Mouse (Mus musculus) liver, embryonic 15.5 days (tissue): Measurements from ENCODE around the gene Babam2. TPM values are rescaled to one million over a fixed set of nuclear protein-coding genes. Genes with fewer than 3 reads are reported as not detected.

Source experiments
- ATAC-seq: fragments of 200-750 bp; cut with Nextera tagmentation; 2 replicates; pipeline ENCODE4 v1.8.0; 2017; ENCODE audit warnings: moderate number of reproducible peaks, mild to moderate bottlenecking, moderate library complexity; ENCODE audit not compliant: insufficient read depth
- H3K27ac ChIP-seq: fragments of 300-500 bp; sonication (generic); replicated peaks from 2 replicates; pipeline ENCODE4 v1.5.1; 2015; ENCODE audit warnings: mild to moderate bottlenecking, inconsistent platforms
- H3K27me3 ChIP-seq: fragments of 300-500 bp; sonication (generic); 2 replicates; pipeline ENCODE4 v1.6.1; 2015; ENCODE audit warnings: mild to moderate bottlenecking, inconsistent platforms
- H3K36me3 ChIP-seq: fragments of 300-500 bp; sonication (generic); replicated peaks from 2 replicates; pipeline ENCODE4 v1.6.1; 2015; ENCODE audit warnings: moderate library complexity, mild to moderate bottlenecking, inconsistent platforms
- H3K4me1 ChIP-seq: fragments of 300-500 bp; sonication (generic); replicated peaks from 2 replicates; pipeline ENCODE4 v1.6.1; 2015; ENCODE audit warnings: inconsistent platforms
- H3K4me2 ChIP-seq: fragments of 300-500 bp; sonication (generic); 2 replicates; pipeline ENCODE4 v1.6.1; 2015; ENCODE audit warnings: moderate library complexity, mild to moderate bottlenecking, inconsistent platforms
- H3K4me3 ChIP-seq: fragments of 300-500 bp; sonication (generic); replicated peaks from 2 replicates; pipeline ENCODE4 v1.5.1; 2015; ENCODE audit warnings: mild to moderate bottlenecking, inconsistent platforms
- H3K9ac ChIP-seq: fragments of 300-500 bp; sonication (generic); 2 replicates; pipeline ENCODE4 v1.6.1; 2015; ENCODE audit warnings: moderate library complexity, mild to moderate bottlenecking, inconsistent platforms
- H3K9me3 ChIP-seq: fragments of 300-500 bp; sonication (generic); replicated peaks from 2 replicates; pipeline ENCODE4 v1.6.1; 2016; ENCODE audit warnings: inconsistent platforms
- WGBS: fragments of 180-500 bp; shearing (Covaris S2); methylation state at CpG from one replicate; pipeline ENCODE4 v1.1.7; 2015; ENCODE audit warnings: mixed read lengths; ENCODE audit not compliant: insufficient replicate concordance; 5-methylcytosine and 5-hydroxymethylcytosine counted together
- polyA plus RNA-seq: library from polyadenylated mRNA; unstranded; fragments of >200 nt; fragmentation: Nextera tagmentation; extraction: Ambion mirVana; gene quantifications from 2 replicates; pipeline ENCODE4 v1.2.1, GENCODE M21; 2015

Babam2 gene
- polyA plus RNA-seq, 1 experiment from 2014 or later: 30.8 TPM

- H3K4me1 ChIP-seq: peaks cover 37% of the 10 kb centered on the region
- peak overlapping the region; percentile 89 for H3K27ac ChIP-seq
- peak overlapping the region; percentile 69 for H3K4me2 ChIP-seq
- no peaks in the 10 kb centered on the region for H3K27me3 ChIP-seq
- H3K9ac ChIP-seq: peak overlapping the region; percentile 47; the same call in 1 of the 2 replicates
- H3K36me3 ChIP-seq: no peaks in the 10 kb centered on the region
- ATAC-seq: peak; percentile 100
- H3K4me3 ChIP-seq: peak overlapping the region; percentile 39
- no peaks in the 10 kb centered on the region for H3K9me3 ChIP-seq
- 11% methylated on average over 2 of the region's 2 CpGs for WGBS
Observed at GRCm38 (mm10) chr5:31686040-31686439, 11.4 kb upstream of the Babam2 start.

- 32% methylated on average over 3 of the region's 3 CpGs for WGBS
- Histone ChIP-seq H3K9ac (no peak overlapping the region), H3K36me3 (no peaks in the 10 kb centered on the region; the same call in 1 of the 2 replicates), H3K9me3 (no peaks in the 10 kb centered on the region), H3K4me1 (peaks cover 39% of the 10 kb centered on the region), H3K27ac (peak overlapping the region; percentile 76), H3K4me2 (peak overlapping the region; percentile 21; the same call in 1 of the 2 replicates), H3K27me3 (no peaks in the 10 kb centered on the region), H3K4me3 (no peak overlapping the region)
- no peak for ATAC-seq
Observed at GRCm38 (mm10) chr5:31687972-31688371, 9.5 kb upstream of the Babam2 start.

- no peak overlapping the region for H3K4me2 ChIP-seq
- H3K4me3 ChIP-seq: no peak overlapping the region
- no peaks in the 10 kb centered on the region for H3K27me3 ChIP-seq
Observed at GRCm38 (mm10) chr5:31693191-31693590, 4.3 kb upstream of the Babam2 start.

GRCm38 (mm10) chr5:31696971-31697643, 377 bp upstream of the Babam2 start, which contains the start of gene Rbks:
Gene Rbks, minus strand, starts transcription at chr5:31697627.
- H3K4me3 ChIP-seq: peak within 1 kb of the TSS; percentile 96
- H3K4me2 ChIP-seq: peak within 1 kb of the TSS; percentile 85
- peaks cover 36% of the 10 kb centered on the region for H3K4me1 ChIP-seq
- no peaks in the 10 kb centered on the region for H3K27me3 ChIP-seq
- H3K27ac ChIP-seq: peak within 1 kb of the TSS; percentile 94
- WGBS: 4% methylated on average over 18 of the region's 18 CpGs
- H3K36me3 ChIP-seq: no peaks in the 10 kb centered on the region; the same call in 1 of the 2 replicates
- ATAC-seq: no peak
- no peaks in the 10 kb centered on the region for H3K9me3 ChIP-seq
- H3K9ac ChIP-seq: peak within 1 kb of the TSS; percentile 80

More at GRCm38 (mm10) chr5:31693191-31693590, 4.3 kb upstream of the Babam2 start:
- H3K9me3 ChIP-seq: no peaks in the 10 kb centered on the region
- H3K9ac ChIP-seq: no peak overlapping the region
- H3K4me1 ChIP-seq: peaks cover 24% of the 10 kb centered on the region
- no peaks in the 10 kb centered on the region; the same call in 1 of the 2 replicates for H3K36me3 ChIP-seq
- no peak for ATAC-seq
- no peak overlapping the region for H3K27ac ChIP-seq

GRCm38 (mm10) chr5:31698297-31698726, 828 bp downstream of the Babam2 start:
- H3K9me3 ChIP-seq: no peaks in the 10 kb centered on the region
- H3K4me1 ChIP-seq: peaks cover 43% of the 10 kb centered on the region
- H3K27me3 ChIP-seq: no peaks in the 10 kb centered on the region
- H3K27ac ChIP-seq: peak overlapping the region; percentile 94
- H3K9ac ChIP-seq: peak overlapping the region; percentile 80
- H3K4me2 ChIP-seq: peak overlapping the region; percentile 85
- WGBS: 2% methylated on average over 16 of the region's 16 CpGs
- peak overlapping the region; percentile 96 for H3K4me3 ChIP-seq
- ATAC-seq: peak; percentile 69
- peaks cover 11% of the 10 kb centered on the region for H3K36me3 ChIP-seq

- H3K36me3 ChIP-seq: peaks cover 17% of the 10 kb centered on the region
- WGBS: 45% methylated on average over 4 of the region's 4 CpGs
- no peak overlapping the region; the same call in 1 of the 2 replicates for H3K9ac ChIP-seq
- H3K9me3 ChIP-seq: no peaks in the 10 kb centered on the region
- H3K4me3 ChIP-seq: peak overlapping the region; percentile 96
- peaks cover 43% of the 10 kb centered on the region for H3K4me1 ChIP-seq
- H3K27ac ChIP-seq: peak overlapping the region; percentile 61
- peak overlapping the region; percentile 85 for H3K4me2 ChIP-seq
- H3K27me3 ChIP-seq: no peaks in the 10 kb centered on the region
- no peak for ATAC-seq
Observed at GRCm38 (mm10) chr5:31698931-31699330, 1.4 kb downstream of the Babam2 start.

GRCm38 (mm10) chr5:31699397-31699796, 1.9 kb downstream of the Babam2 start:
- H3K9me3 ChIP-seq: no peaks in the 10 kb centered on the region
- H3K4me2 ChIP-seq: peak overlapping the region; percentile 85; the same call in 1 of the 2 replicates
- H3K4me1 ChIP-seq: peaks cover 43% of the 10 kb centered on the region
- peaks cover 21% of the 10 kb centered on the region for H3K36me3 ChIP-seq
- H3K27ac ChIP-seq: peak overlapping the region; percentile 61; the same call in 1 of the 2 replicates
- no peak for ATAC-seq
- H3K27me3 ChIP-seq: no peaks in the 10 kb centered on the region
- no peak overlapping the region for H3K4me3 ChIP-seq
- no peak overlapping the region; the same call in 1 of the 2 replicates for H3K9ac ChIP-seq

- WGBS: 75% methylated on average over 5 of the region's 5 CpGs
- Histone ChIP-seq H3K27me3 (no peaks in the 10 kb centered on the region), H3K27ac (no peak overlapping the region), H3K4me3 (no peak overlapping the region), H3K4me2 (no peak overlapping the region), H3K9ac (no peak overlapping the region), H3K36me3 (peaks cover 31% of the 10 kb centered on the region), H3K4me1 (peaks cover 19% of the 10 kb centered on the region), H3K9me3 (no peaks in the 10 kb centered on the region)
- ATAC-seq: no peak
Observed at GRCm38 (mm10) chr5:31704971-31705370, 7.5 kb downstream of the Babam2 start.

- Histone ChIP-seq H3K27ac (no peak overlapping the region), H3K36me3 (peaks cover 34% of the 10 kb centered on the region), H3K9ac (no peak overlapping the region), H3K9me3 (no peaks in the 10 kb centered on the region), H3K4me2 (no peak overlapping the region), H3K4me1 (peaks cover 10% of the 10 kb centered on the region), H3K4me3 (no peak overlapping the region), H3K27me3 (no peaks in the 10 kb centered on the region)
- no peak for ATAC-seq
- 73% methylated on average over 4 of the region's 4 CpGs for WGBS
Observed at GRCm38 (mm10) chr5:31706826-31707225, 9.3 kb downstream of the Babam2 start.

- Histone ChIP-seq H3K4me1 (peaks cover 16% of the 10 kb centered on the region), H3K4me2 (no peak overlapping the region), H3K9me3 (no peaks in the 10 kb centered on the region), H3K4me3 (no peak overlapping the region), H3K36me3 (0 out of 2 replicates have a peak, but pooled peaks cover 12% of the 10 kb centered on the region), H3K27ac (no peak overlapping the region), H3K27me3 (no peaks in the 10 kb centered on the region), H3K9ac (no peak overlapping the region)
- no peak for ATAC-seq
- 66% methylated on average over 1 of the region's 1 CpGs for WGBS
Observed at GRCm38 (mm10) chr5:31709389-31709788, 11.9 kb downstream of the Babam2 start.

GRCm38 (mm10) chr5:31713280-31713711, 15.8 kb downstream of the Babam2 start:
- Histone ChIP-seq H3K4me2 (no peak overlapping the region), H3K4me1 (peaks cover 17% of the 10 kb centered on the region), H3K27me3 (no peaks in the 10 kb centered on the region), H3K27ac (no peak overlapping the region), H3K4me3 (no peak overlapping the region), H3K9me3 (no peaks in the 10 kb centered on the region), H3K9ac (no peak overlapping the region), H3K36me3 (0 out of 2 replicates have a peak, but pooled peaks cover 4% of the 10 kb centered on the region)
- 15% methylated on average over 2 of the region's 2 CpGs for WGBS
- no peak for ATAC-seq
